Mouse (Mus musculus) kidney, postnatal 36 days (tissue): ENCODE results near the gene Abt1.

Experiments
- DNase-seq, 2 experiments: peaks; one replicate each; pipeline ENCODE4 v3.0.0; 2021 to 2022; ENCODE audit warnings: mixed read lengths in 2 of 2

The Abt1 gene

DNA sequence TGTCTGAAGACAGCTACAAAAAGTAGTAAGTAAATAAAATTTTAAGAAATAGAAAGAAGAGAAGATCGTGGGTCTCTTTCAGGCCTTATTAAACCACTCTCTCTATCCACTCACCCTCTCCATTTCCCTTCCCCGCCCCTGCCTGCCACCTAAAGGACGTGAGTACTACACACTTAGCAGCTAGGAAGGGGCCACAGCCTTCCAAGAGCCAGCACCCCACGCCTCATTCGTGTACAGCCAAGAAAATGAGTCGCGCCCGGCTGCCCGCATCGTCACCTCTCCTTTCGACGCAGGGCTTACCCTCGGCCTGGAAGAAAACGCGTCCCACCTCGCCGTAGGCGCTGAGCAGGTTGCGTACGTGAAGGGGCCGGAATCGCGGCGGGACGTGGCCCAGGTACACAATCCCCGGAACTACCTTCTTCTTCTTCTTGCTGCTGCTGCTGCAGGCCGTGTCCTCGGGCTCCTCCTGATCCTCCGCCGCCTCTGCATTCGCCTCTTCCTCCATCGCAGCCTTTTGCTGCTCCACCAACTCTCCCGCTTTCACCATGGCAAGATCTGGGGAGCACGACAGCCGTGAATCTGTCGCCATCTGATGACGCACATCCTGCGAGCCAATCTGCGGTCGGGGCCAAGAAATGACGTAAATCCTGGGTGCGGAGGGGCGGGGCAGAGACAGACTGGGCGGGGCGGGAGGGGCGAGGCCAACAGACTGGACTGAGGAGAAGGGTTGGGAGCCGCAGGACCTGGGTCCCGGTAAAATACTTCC, at the start of gene Abt1:
Gene Abt1, minus strand, starts transcription at position 581 of the 766 bp plus-strand sequence.
- peak; percentile 94 to 97 for DNase-seq

DNA sequence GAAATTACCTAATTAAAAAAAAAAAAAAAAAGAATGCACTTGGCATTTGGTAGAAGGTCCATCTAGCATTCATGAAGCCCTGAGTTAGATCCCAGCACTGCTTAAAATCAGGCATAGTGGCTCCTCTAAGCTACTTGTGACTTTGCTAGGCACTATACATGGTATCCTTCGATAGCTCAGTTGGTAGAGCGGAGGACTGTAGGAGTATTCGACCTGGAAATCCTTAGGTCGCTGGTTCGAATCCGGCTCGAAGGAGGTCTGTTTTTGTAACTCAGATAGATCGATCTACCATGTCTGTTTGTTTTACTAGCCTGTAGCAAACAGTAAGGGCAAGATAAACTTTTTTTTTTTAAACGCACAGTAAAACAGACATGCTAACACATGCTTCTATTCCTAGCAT, 43.2 kb upstream of the Abt1 start:
- DNase-seq = peak; percentile 66 to 72

DNA sequence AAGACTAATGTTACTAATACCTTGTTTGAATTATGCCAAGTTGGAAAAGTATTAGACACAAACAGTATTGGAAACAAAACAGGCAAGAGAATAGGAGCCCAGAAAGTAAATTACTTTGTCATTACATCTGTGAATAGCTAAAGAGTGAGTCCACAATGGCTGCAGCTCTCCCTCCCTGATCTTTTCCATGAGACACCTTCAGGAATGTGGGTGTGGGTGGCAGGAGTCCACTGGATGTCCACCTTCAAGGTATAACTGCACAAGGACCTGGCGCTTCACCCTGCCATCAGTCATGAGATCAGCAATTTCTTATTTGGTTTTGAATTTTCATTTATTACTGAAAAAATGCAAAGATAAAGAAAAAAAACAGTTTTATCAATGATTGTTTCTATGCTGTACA, 42.6 kb upstream of the Abt1 start:
- DNase-seq = no peak

DNA sequence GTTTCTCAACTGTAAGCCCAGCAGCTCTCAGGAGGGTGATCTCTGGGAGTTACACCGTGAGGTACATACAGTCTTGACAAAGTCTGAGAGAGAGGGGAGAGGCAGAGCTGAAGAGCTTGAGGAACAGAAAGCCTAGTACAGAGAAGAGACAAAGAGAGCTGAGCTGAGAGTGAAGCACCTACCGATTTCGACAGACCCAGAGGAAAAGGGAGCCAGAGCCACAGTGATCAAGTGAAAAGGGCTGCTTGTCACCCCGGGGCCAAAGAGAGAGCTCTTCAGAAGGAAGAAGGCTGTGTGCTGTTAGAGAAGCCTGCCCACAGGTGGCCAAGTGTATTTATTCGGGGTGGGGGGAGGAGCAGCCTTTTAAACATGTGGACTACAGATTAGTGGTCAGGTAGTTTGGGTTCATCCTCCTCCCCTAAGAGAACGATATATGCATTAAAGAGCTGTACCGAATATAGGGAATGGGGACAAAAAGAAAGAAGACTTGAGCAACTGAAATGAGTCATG, 42.0 kb upstream of the Abt1 start, which contains the start of gene Btn1a1:
Gene Btn1a1, minus strand, starts transcription at position 302 of the 510 bp plus-strand sequence.
- DNase-seq = no peak

DNA sequence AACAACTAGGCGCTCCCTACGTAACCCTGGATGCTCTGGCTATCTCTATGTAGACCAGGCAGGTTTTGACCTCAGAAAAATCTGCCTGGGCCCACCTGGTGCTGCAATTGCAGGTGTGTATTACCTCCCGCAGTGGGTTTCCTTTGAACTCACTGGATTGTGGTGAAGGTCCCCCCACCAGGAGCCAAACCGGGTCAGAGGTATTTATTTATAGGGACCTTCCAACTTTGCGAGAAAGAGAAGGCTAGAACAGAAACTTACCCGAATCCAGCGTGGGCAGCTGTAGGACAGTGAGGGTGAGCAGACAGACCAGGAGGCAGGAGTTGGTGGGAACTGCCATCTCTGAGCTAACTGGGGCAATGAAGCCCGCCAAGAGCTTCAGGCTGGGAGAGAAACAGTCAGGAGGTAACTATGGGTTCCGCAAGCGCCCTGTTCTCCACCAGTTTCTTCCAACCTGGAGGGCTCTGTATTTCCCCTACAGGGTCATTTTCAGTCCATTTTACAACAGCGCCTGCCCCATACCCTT, 41.2 kb upstream of the Abt1 start:
- DNase-seq = no peak

DNA sequence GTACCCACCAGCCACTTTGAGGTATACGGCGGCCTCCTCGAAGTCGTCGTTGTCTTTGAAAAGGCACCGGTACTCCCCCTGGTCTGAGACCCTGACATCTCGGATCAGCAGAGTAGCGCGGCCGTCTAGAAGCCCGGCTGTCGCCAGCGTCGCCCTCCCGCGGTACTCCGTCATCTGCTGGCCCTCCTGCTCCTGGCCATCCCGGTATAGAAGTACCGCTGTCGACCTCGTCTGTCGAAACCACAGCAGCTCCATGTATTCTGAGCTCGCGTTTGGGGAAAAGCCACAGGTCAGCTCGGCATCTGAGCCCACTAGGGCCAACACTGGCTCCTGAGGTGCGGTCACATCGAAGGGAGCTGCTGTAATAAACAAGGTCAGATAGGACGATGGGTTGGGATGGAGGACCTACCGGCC, 40.6 kb upstream of the Abt1 start:
- DNase-seq = peak in 1 of 2 experiments; percentile 44

DNA sequence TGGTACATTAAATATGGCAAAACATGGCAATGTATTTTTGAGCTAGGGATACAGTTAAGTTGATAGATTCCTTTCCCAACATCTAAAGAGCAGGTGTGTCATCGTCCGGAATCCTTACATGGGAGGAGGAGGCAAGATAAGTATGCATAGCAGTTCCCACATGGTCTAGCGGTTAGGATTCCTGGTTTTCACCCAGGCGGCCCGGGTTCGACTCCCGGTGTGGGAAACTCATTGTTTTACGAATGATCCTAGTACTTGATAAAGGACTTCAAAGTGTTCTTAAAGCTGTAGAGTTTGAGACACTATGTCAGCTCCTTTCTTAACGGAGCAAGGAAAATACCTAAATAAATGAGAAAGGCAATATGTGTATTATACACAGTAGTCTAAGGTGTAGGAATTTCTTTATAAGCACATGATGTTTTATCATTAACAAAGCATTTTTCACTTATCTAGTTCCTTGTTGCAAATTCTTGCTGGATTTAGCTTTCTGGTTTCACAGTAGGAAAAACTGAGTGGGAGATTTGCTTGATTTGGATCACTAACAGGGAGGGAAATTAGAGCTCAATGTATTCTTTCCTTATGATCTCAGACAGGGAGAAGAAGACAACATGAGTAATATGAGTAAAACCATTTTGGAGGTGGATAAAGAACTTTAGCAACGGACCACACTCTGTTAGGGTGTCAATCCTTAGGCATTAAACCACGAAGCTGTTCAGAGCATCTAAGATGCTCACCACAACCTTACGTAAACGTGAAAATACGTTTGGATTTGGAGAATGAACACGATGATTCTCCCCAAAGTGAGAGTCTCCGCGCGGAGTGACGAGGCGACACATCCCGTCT, 39.9 kb upstream of the Abt1 start:
- DNase-seq = peak; percentile 52 to 75

DNA sequence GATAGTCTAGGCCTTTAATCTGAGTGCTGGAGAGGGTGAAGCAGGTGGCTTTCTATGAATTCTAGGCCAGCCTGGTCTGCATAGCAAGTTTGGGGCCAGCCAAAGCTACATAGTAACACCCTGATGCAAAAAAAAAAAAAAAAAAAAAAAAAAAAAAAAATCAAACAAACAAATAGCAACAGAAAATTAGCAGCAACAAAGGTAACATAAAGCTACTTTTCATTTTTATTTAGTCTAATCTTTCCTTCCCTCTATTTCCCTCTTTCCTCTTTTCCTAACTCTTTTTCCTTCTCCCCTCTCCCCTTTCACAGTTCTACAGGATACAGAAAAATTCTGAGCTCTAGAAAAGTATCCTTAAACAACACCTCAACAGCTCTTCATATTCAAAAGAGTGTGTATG, 39.0 kb upstream of the Abt1 start:
- no peak for DNase-seq

DNA sequence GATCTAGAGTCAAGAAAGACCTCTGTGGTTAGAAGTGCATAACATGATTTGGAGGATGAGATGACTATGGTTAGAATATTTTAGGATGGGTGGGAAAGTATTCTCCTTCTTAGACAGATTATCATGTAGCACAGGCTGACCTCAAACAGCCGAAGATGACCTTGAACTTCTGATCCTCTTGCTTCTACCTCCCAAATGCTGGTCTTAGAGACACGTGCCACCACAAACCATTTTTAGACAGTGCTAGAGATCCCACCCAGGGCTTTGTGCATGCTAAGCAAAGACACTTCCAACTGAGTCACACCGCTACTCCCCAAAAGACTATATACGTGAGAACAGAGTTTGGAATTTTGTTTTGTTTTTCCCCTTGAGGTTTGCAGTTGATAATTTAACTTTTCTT, 38.4 kb upstream of the Abt1 start:
- DNase-seq = no peak

DNA sequence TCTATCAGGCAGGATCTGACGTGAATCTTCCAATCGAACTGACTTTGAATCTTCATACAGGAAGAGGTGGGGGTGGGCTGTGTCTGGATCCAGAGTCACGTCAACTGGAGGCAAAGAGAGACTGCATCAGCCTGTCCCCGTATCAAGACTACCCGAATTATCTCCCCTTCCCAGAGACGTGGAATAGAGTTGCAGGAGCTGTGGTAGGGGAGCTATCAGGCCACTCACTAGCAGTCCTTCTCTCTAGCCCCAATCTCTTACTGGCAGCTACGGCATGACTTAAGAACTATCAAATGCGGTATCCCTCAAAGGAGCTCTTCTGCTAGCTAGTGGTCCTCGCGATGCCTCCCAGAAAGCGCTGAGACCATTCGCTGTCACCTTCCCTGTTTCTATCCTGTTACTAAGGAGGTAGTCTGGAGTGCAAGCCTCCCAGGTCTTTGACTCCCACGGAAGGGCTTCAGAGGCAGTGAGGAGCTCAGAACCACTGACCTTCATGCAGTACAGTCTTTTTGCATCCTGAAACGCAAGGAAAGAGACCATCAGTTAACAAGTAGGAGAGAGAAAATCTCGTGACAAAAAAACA, 35.7 kb upstream of the Abt1 start:
- no peak for DNase-seq

DNA sequence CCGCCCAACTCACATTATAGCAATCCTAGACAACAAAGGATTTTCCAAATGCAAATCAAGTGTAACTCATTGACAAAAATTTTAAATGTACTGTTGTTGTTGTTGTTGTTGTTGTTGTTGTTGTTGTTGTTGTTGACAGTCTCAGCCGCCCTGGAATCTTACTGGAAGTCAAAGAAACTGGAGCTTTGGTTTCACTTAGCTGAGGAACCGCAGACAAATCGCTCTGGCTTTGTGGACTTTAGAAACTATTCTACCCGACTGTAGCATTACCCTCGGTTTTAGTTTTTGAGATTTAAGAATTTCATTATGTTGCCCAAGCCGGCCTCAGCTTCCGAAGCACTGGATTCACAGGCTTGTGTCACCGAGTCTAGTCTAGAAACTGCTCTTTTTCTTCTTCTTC, 30.3 kb upstream of the Abt1 start:
- peak in 1 of 2 experiments; percentile 30 for DNase-seq

DNA sequence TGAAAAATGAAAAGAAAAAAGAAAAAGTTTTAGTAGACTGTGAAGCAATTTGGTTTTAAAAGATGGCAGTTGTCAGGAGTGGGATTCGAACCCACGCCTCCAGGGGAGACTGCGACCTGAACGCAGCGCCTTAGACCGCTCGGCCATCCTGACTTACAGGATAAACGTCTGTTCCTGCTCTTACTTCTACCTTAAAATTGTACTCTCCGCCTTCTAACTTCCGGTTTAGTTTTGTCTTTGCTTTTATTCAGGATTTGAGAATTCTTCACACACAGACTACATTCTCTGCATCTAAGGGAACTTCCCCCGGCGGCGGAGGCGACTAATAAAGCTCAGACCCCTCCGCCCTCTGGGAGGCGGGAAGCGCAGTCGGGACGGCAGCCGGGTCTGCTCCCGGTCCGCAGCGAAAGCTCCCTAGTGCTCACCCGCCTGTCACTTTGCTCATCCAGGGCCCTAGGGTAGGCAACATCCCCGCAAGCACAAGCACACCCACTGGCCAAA, 29.7 kb upstream of the Abt1 start:
- peak; percentile 80 to 83 for DNase-seq

DNA sequence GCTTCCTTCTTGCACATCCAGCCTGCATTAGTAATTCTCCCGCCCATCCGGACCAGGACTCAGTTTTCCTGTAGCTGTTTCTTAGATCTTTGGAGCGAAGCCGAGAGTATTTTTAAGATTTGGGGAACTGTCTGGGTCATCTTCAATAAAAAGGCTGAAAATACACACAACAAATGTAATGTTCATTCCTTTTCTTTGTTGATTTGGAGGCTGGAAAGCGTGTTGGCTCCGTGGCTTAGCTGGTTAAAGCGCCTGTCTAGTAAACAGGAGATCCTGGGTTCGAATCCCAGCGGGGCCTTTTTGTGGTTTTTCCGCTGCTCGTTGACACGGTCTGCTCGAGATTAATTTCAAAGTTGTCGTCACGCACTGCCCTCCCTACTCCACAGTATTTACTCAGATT, 26.7 kb upstream of the Abt1 start:
- peak; percentile 87 to 90 for DNase-seq

DNA sequence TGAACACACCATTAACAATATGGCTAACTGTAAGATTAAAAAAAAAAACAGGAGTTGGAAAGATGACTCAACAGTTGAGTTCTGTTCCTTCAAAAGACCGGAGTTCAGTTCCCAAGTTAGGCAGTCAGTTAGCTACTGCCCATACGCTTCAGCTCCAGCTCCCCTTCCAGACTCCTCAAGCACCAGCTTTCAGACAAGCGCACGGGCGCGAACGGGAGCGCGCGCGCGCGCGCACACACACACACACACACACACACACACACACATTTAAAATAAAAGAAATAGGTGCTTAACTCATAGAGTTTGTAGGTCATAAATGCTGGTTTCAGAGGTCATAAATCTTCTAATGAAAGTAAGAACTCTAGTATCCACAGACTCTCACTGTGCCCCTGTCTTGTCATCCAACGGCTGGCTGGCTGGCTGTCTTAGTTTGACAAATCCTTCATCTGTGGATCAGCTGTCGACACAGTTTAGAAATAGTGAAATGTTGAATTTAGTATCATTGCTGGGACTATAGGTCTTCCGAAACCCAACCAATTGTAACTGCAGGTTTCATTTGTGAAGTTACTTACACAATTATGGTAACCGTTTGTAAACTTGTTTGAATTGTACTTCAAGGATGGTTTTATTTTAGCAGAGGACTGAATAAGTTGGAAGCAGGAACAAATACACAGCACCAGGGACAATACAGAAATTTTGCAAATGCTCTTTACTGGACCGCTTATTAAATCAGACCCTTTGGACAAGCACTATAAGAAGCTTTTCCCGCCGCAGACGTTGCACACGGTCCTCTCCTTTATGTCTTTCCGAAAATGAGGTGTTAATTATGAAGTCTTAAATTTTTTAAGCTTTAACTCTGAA, 25.8 kb upstream of the Abt1 start:
- DNase-seq = peak; percentile 51 to 70

DNA sequence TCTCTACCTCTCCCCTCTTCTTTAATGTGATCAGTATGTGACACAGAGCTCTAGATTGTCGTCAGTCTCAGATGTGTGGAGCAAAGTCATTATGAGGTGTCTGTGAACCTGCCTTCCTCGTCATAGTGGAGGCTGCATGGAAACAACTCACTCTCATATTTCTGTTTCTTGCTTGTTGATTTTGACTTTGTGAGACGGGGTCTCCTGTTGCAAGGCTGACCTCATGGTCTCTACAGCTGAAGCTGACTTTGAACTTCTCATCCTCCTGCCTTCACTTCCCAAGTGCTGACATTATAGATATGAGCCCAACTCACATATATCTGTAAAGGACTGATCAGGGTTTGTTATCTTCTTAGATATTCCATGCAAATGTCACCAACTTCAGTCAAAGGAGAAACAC, 25.1 kb upstream of the Abt1 start:
- no peak for DNase-seq

DNA sequence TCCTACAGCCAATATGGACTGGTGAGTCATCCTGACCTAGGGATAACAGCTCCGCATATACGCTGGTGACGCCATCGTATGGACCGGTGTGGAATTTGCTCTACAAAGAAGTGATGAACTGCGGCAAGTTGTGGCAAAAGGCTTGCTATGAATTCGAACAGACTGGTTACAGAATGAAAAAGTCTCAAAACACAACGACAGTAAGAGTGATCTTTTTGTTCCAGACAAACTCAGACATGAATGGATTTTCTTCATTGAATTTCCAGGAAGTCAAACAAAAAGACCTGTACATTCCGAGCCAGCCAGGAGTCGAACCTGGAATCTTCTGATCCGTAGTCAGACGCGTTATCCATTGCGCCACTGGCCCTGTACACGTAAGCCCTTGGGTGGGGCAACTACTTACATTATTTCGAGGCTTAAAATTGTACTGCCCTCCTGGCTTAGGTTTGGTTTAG, 22.9 kb upstream of the Abt1 start:
- DNase-seq = peak; percentile 84 to 85

DNA sequence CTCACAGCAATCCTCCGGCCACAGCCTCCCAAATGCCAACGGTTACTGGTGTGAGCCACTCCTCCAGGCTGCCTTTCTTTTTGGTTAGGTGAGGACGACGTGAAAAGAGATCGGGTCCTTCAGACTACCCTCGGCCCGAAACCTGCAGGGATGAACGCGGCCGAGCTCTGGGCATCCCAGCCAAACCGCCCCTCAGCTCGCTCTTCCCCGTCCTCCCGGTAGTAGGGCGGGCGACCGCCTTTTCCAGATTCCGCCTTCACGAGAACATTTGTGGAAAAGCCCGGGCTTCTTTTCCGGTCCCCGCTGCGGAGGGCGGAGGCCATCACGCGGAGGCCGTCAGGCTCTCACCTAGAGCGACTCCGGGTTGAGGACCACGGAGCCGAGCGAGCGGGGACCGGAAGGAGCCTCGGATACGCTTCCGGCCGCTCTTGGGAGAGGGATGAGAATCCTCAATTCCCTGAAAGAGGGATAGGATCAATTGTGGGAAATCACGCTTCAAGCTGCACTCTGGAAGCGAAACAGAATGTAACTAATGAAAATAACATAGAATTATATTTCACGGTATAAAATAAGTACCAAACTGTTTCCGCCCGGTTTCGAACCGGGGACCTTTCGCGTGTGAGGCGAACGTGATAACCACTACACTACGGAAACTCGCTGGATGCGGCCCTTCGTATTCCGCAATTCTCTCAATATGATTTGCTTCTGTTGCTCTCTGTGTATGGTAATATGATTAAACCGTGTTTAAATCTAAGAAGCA, 22.1 kb upstream of the Abt1 start:
- DNase-seq = peak; percentile 91

DNA sequence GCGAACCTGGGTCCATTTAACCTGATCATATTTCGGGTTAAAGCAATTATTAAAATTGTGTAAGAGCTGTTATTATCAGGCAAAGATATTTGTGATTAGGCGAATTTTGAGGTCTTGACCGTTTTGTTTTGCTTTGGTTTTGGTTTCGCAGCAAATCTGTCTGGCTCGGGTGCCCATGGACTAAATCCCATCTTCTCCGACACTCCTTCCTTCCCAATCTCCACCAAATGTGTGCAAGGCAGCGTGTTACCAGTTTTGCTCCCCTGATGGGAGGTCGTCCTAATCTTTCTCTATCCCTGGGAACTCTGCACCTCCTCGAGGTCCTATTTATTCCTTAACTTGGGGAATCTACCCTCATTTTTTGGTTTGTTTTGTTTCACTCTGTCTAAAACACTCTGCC, 21.5 kb upstream of the Abt1 start:
- DNase-seq = no peak

DNA sequence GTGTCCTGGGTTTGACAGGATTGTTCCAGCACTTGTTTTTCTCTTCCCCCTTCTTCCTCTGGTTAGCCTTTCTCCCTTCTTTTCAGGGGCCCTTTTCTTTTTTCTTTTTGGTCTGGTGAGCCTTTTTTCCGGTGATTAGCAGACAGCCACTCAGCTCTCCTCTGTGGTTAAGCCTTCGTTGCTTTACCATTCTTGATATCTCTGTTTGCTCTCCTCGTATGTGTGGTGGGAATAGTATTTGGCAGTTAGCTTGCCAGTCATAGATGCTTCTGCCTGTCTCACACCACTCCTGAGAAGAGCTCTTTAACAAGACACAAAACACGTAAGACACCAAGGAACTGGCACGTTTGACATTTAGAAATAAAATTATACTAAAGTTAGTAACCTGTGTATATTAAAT, 20.8 kb upstream of the Abt1 start:
- no peak for DNase-seq

DNA sequence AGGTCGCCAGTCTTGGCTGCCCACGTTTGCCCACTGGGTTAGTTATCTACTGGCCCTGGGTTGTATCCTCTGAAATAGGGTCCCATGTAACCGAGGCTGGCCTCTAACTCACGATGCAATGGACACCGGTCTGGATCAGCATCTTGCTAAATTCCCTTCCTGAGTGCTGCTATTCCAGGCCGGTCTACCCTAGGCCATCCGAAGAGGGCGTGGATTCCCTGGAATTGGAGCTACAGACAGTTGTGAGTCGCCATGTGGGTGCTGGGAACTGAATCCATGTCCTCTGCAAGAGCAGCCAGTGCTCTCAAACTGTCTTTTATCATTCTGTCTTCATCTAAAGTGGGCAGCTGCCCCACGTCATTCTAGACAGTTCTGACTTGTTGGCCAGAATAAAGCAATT, 16.2 kb upstream of the Abt1 start:
- DNase-seq = no peak

DNA sequence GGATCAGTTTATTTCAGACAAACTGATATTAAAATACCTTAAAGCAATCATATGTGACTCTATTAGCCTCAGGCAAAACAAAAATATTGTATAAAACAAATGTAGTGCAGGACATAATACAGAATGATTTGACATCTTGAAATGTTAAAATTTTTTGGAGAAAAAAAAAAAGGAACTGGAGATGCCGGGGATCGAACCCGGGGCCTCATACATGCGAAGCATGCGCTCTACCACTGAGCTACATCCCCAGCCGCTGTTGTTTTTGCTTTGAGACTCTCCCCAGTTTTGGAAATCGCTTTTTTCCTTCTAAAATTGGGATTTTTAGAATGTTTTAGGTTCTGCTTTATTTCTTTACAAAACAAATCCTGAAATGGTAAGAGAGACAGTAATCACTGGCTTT, 14.9 kb upstream of the Abt1 start:
- peak; percentile 41 to 67 for DNase-seq
